Mouse (Mus musculus): ENCODE measurements around the gene Obp2a. TPM values are rescaled to one million over a fixed set of nuclear protein-coding genes. Genes with fewer than 3 reads are reported as not detected.

The Obp2a gene
- polyA plus RNA-seq, 1 experiment, result not detected

DNA sequence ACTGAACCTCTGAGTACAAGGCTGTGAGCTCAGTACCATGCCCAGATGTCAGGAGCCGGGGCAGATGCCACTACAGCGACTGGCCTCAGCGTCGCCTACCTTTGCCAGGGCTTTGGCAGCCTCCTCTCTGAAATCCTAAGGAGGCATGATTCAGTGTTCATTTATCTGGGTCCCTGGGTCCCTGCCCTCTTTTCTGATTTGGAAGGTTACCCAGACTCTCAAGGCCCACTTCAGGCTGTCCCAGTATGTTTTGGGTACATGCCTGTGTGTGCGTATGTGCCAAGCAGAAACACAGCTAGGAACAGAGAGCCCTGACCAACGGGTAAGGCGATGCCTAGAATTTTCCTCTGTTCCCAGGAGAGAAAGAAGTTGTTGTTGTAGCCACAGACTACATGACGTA, 39.6 kb upstream of the Obp2a start:
- Histone ChIP-seq H3K4me3 (ENCODE audit: insufficient read depth, poor library complexity, severe bottlenecking) (no peak overlapping the region), H3K27me3 (ENCODE audit: control insufficient read depth, insufficient read depth, insufficient read length) (peaks cover 6% of the 10 kb centered on the region), H3ac (ENCODE audit: control insufficient read depth, insufficient read length, low read depth) (no peak overlapping the region), H3K79me2 (ENCODE audit: control insufficient read depth, insufficient read depth) (no peaks in the 10 kb centered on the region), H3K36me3 (ENCODE audit: control insufficient read depth, insufficient read depth) (no peaks in the 10 kb centered on the region), H3K79me3 (ENCODE audit: low read depth) (no peaks in the 10 kb centered on the region)
- TF ChIP-seq MYOD1 (IDR thresholded peaks at IDR 0.05; ENCODE audit: control insufficient read depth, insufficient read length, low read depth), result no peak
- no peak for TF ChIP-seq CTCF (IDR thresholded peaks at IDR 0.05; ENCODE audit: control insufficient read depth, insufficient read depth, insufficient read length)
- TF ChIP-seq USF1 (IDR thresholded peaks at IDR 0.05; ENCODE audit: low read depth), result no peak
- TF ChIP-seq MAX (IDR thresholded peaks at IDR 0.05), result no peak
- no peak for TF ChIP-seq CEBPB (IDR thresholded peaks at IDR 0.05; ENCODE audit: low read depth)
- TF ChIP-seq MYOG (IDR thresholded peaks at IDR 0.05; ENCODE audit: control insufficient read depth, extremely low read depth, insufficient read length), result no peak

DNA sequence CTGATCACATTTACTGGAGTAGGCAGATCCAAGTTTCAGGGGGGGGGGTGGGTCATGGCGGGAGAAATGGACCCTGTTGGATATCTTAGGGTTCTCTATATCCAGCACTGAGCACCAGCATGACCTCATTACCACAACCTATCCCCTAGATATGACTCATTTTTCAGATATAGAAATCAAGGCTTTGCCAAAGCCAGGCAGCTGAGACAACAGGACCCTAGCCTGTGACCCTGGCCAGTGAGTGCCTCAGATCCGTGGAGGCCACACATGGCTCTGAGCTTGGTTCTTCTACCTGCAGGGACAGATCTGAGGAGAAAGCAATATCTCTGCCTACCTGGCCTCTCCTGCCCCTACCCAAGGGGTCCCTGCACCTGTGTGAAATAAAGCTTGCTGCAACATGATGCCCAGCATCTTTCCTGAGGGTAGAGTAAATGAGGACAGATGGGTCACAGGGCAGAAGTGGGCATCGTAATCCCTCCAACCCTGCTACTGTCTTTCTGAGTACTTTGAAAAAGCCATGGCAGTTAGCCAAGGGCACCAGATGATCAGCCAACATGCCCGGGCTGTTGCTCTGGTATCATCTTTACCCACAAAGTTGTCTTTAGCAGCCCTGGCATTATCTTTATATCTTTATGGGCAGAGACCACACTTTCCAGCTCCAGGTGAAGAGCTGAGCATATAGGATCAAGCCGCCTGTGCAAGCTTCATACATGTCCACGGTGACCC, 38.4 kb upstream of the Obp2a start:
- no peaks in the 10 kb centered on the region for H3K79me2 ChIP-seq (ENCODE audit: control insufficient read depth, insufficient read depth)
- no peaks in the 10 kb centered on the region for H3K36me3 ChIP-seq (ENCODE audit: control insufficient read depth, insufficient read depth)
- TF ChIP-seq USF1 (IDR thresholded peaks at IDR 0.05; ENCODE audit: low read depth), result no peak
- TF ChIP-seq MYOD1 (IDR thresholded peaks at IDR 0.05; ENCODE audit: control insufficient read depth, insufficient read length, low read depth), result peak; percentile 95
- TF ChIP-seq CTCF (IDR thresholded peaks at IDR 0.05; ENCODE audit: control insufficient read depth, insufficient read depth, insufficient read length), result no peak
- TF ChIP-seq MAX (IDR thresholded peaks at IDR 0.05), result no peak
- no peak for TF ChIP-seq CEBPB (IDR thresholded peaks at IDR 0.05; ENCODE audit: low read depth)
- no peak for TF ChIP-seq MYOG (IDR thresholded peaks at IDR 0.05; ENCODE audit: control insufficient read depth, extremely low read depth, insufficient read length)
- peak; percentile 7 for TF ChIP-seq FOSL1 (IDR thresholded peaks at IDR 0.05; ENCODE audit: insufficient read depth, low read length, poor library complexity, severe bottlenecking)
- H3K27me3 ChIP-seq (ENCODE audit: control insufficient read depth, insufficient read depth, insufficient read length), result peaks cover 3% of the 10 kb centered on the region
- H3K79me3 ChIP-seq (ENCODE audit: low read depth), result no peaks in the 10 kb centered on the region
- H3ac ChIP-seq (ENCODE audit: control insufficient read depth, insufficient read length, low read depth), result no peak overlapping the region
- H3K4me3 ChIP-seq (ENCODE audit: insufficient read depth, poor library complexity, severe bottlenecking), result no peak overlapping the region

DNA sequence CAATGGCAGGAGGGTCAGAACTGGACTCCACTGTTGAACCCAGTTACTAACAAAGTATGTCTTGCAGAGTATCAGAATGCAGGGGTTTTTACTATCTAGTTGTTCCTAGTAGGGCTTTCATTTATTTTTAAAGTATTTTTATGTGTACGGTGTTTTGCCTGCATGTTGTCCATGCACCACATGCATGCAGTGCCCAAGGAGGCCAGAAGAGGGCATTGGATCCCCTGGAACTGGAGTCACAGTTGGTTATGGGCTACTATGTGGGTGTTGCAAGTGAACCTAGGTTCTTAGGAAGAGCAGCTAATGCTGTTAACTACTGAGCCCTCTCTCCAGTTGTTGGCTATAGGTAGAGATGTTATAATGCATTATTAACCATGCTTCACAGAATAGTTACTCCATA, 36.3 kb upstream of the Obp2a start:
- TF ChIP-seq MYOG (IDR thresholded peaks at IDR 0.05; ENCODE audit: control insufficient read depth, extremely low read depth, insufficient read length), result no peak
- TF ChIP-seq CEBPB (IDR thresholded peaks at IDR 0.05; ENCODE audit: low read depth), result no peak
- no peak for TF ChIP-seq USF1 (IDR thresholded peaks at IDR 0.05; ENCODE audit: low read depth)
- TF ChIP-seq MAX (IDR thresholded peaks at IDR 0.05), result no peak
- TF ChIP-seq FOSL1 (IDR thresholded peaks at IDR 0.05; ENCODE audit: insufficient read depth, low read length, poor library complexity, severe bottlenecking), result no peak
- Histone ChIP-seq H3ac (ENCODE audit: control insufficient read depth, insufficient read length, low read depth) (no peak overlapping the region), H3K79me3 (ENCODE audit: low read depth) (no peaks in the 10 kb centered on the region), H3K4me3 (ENCODE audit: insufficient read depth, poor library complexity, severe bottlenecking) (no peak overlapping the region), H3K79me2 (ENCODE audit: control insufficient read depth, insufficient read depth) (no peaks in the 10 kb centered on the region), H3K27me3 (ENCODE audit: control insufficient read depth, insufficient read depth, insufficient read length) (peaks cover 12% of the 10 kb centered on the region), H3K36me3 (ENCODE audit: control insufficient read depth, insufficient read depth) (no peaks in the 10 kb centered on the region)

DNA sequence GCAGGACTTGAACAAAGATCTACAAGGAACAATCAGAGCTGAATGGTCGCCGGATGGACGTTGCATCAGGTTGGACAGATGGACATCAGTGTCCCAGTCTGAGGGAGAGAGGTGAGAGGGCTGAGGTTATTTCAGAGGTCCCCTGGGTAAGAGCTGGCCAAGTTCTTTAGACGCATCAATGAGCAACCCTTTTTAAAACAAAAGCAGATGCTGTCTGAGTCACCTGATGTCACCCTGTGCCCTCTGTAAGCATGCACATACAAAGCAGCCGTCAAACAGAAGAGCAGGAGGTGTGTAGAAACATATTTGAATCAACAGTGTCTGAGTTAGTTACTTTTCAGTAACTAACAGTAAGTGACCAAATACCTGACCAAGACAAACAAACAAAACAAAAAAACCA, 35.7 kb upstream of the Obp2a start:
- TF ChIP-seq USF1 (IDR thresholded peaks at IDR 0.05; ENCODE audit: low read depth) (no peak), MYOG (IDR thresholded peaks at IDR 0.05; ENCODE audit: control insufficient read depth, extremely low read depth, insufficient read length) (no peak), CEBPB (IDR thresholded peaks at IDR 0.05; ENCODE audit: low read depth) (no peak), MAX (IDR thresholded peaks at IDR 0.05) (no peak), CTCF (IDR thresholded peaks at IDR 0.05; ENCODE audit: control insufficient read depth, insufficient read depth, insufficient read length) (no peak), MYOD1 (IDR thresholded peaks at IDR 0.05; ENCODE audit: control insufficient read depth, insufficient read length, low read depth) (no peak), FOSL1 (IDR thresholded peaks at IDR 0.05; ENCODE audit: insufficient read depth, low read length, poor library complexity, severe bottlenecking) (no peak)

DNA sequence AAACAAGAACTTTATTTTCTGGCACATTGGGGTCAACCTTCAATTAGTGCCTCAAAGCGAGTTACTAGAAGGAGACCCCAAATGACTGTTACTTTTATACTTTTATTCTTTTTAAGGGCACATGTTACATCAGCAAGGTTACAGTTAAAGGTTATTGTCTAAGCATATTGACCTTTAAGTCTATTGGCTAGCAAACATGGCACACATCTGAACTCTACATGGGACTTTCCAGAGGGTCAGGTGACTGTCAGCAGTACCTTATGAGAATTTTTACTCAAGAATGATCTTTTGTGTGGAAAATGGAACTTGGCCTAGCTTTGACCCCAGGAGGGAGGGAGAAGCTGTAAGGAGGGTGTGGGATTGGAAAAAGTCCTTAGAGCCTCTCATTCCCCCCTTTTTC, 33.3 kb upstream of the Obp2a start:
- H3K79me3 ChIP-seq (ENCODE audit: low read depth), result no peaks in the 10 kb centered on the region
- no peak overlapping the region for H3K4me3 ChIP-seq (ENCODE audit: insufficient read depth, poor library complexity, severe bottlenecking)
- H3K79me2 ChIP-seq (ENCODE audit: control insufficient read depth, insufficient read depth), result no peaks in the 10 kb centered on the region
- TF ChIP-seq CTCF (IDR thresholded peaks at IDR 0.05; ENCODE audit: control insufficient read depth, insufficient read depth, insufficient read length) (no peak), MAX (IDR thresholded peaks at IDR 0.05) (no peak), MYOD1 (IDR thresholded peaks at IDR 0.05; ENCODE audit: control insufficient read depth, insufficient read length, low read depth) (no peak), CEBPB (IDR thresholded peaks at IDR 0.05; ENCODE audit: low read depth) (no peak), MYOG (IDR thresholded peaks at IDR 0.05; ENCODE audit: control insufficient read depth, extremely low read depth, insufficient read length) (no peak)
- H3K27me3 ChIP-seq (ENCODE audit: control insufficient read depth, insufficient read depth, insufficient read length), result peaks cover 17% of the 10 kb centered on the region
- H3ac ChIP-seq (ENCODE audit: control insufficient read depth, insufficient read length, low read depth), result no peak overlapping the region
- no peaks in the 10 kb centered on the region for H3K36me3 ChIP-seq (ENCODE audit: control insufficient read depth, insufficient read depth)

More for the DNA sequence above, 35.7 kb upstream of the Obp2a start:
- no peaks in the 10 kb centered on the region for H3K36me3 ChIP-seq (ENCODE audit: control insufficient read depth, insufficient read depth)
- H3K79me3 ChIP-seq (ENCODE audit: low read depth), result no peaks in the 10 kb centered on the region
- H3K79me2 ChIP-seq (ENCODE audit: control insufficient read depth, insufficient read depth), result no peaks in the 10 kb centered on the region
- H3K27me3 ChIP-seq (ENCODE audit: control insufficient read depth, insufficient read depth, insufficient read length), result peaks cover 12% of the 10 kb centered on the region
- H3ac ChIP-seq (ENCODE audit: control insufficient read depth, insufficient read length, low read depth), result no peak overlapping the region
- no peak overlapping the region for H3K4me3 ChIP-seq (ENCODE audit: insufficient read depth, poor library complexity, severe bottlenecking)

DNA sequence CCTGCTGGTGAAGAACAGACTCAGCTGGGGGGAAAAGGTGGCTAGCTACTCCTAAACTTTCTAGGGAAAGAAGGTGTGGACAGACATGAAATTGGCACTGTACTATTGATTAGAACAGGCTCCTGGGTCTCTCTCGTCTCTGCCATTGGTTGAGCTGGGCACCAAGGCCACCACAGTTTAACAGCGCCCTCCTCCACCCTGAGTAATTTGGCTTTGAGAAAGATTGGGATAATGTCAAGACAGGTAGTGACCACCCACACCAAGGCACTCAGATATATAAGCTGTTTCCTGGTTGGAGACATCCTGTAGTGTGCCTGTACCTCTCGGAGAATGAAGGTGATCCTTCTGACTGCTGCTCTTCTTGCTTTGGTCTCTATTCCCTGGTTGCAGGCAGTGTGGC, 23.4 kb upstream of the Obp2a start, which contains the start of gene Lcn6:
Lcn6 (plus strand) TSS at position 301 of the 400 bp plus-strand sequence.
- no peak for TF ChIP-seq MAX (IDR thresholded peaks at IDR 0.05)
- no peak for TF ChIP-seq USF1 (IDR thresholded peaks at IDR 0.05; ENCODE audit: low read depth)
- no peak for TF ChIP-seq MYOG (IDR thresholded peaks at IDR 0.05; ENCODE audit: control insufficient read depth, extremely low read depth, insufficient read length)
- no peak for TF ChIP-seq FOSL1 (IDR thresholded peaks at IDR 0.05; ENCODE audit: insufficient read depth, low read length, poor library complexity, severe bottlenecking)
- TF ChIP-seq CTCF (IDR thresholded peaks at IDR 0.05; ENCODE audit: control insufficient read depth, insufficient read depth, insufficient read length), result no peak
- TF ChIP-seq MYOD1 (IDR thresholded peaks at IDR 0.05; ENCODE audit: control insufficient read depth, insufficient read length, low read depth), result no peak
- no peak for TF ChIP-seq CEBPB (IDR thresholded peaks at IDR 0.05; ENCODE audit: low read depth)

More for the DNA sequence above, 23.4 kb upstream of the Obp2a start, which contains the start of gene Lcn6:
- Histone ChIP-seq H3ac (ENCODE audit: control insufficient read depth, insufficient read length, low read depth) (no peak within 1 kb of the TSS), H3K27me3 (ENCODE audit: control insufficient read depth, insufficient read depth, insufficient read length) (peaks cover 31% of the 10 kb centered on the region), H3K36me3 (ENCODE audit: control insufficient read depth, insufficient read depth) (no peaks in the 10 kb centered on the region), H3K4me3 (ENCODE audit: insufficient read depth, poor library complexity, severe bottlenecking) (no peak within 1 kb of the TSS), H3K79me2 (ENCODE audit: control insufficient read depth, insufficient read depth) (no peaks in the 10 kb centered on the region), H3K79me3 (ENCODE audit: low read depth) (no peaks in the 10 kb centered on the region)
